In the genomic region with DNA sequence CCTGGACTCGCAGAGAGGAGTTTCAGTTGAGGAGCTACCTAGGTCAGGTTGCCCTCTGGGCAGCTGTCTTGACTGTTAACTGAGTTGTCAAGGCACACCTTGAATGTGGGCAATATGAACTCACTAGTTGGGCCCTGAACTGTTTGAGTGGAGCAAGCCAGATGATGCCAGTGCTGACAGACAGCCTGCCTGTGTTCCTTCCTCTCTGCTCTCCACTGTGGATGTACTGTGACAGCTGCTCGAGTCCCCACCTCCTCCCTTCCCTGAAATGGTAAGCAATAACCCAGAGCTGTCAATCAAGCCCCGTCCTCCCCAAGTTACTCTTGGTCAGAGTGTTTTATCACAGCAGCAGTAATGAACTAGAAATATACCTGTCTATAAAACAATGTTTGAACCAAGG, we compare ENCODE assay signal across 27 mouse cellular contexts.
"Had no signal": no experiment of that assay in that cellular context is flagged by ENCODE, and none has a peak within 500 bp of the region (broad histone marks: within the 10 kb centered on the region; RNA-seq: fewer than 3 reads in every experiment).

No protein-coding gene starts in this region.

- H3K27ac ChIP-seq: heart, adult 2 months; heart, embryonic 13.5 days; heart, embryonic 15.5 days; hindbrain, embryonic 13.5 days; hindbrain, embryonic 15.5 days; hindbrain, postnatal 0 days; kidney, postnatal 0 days; limb, embryonic 12.5 days; liver, embryonic 13.5 days; liver, embryonic 15.5 days had no signal

- H3K36me3 ChIP-seq: liver, embryonic 13.5 days; liver, embryonic 15.5 days had no signal

- H3K27me3 ChIP-seq: heart, embryonic 15.5 days; hindbrain, embryonic 13.5 days; hindbrain, embryonic 15.5 days; kidney, embryonic 15.5 days; limb, embryonic 12.5 days; liver, embryonic 13.5 days; liver, embryonic 15.5 days had no signal

- DNase-seq: gastrocnemius, postnatal 25 days; heart, adult 11 months; heart, adult 2 months; heart, postnatal 14 days; heart, postnatal 36 days; kidney, adult 11 months; kidney, adult 2 months; kidney, adult 9 months; kidney, postnatal 14 days; kidney, postnatal 36 days; layer of hippocampus, adult 9-11 months; layer of hippocampus, postnatal 36 days; left cerebral cortex, postnatal 4 days; liver; liver, embryonic 13.5 days had no signal

- H3K4me3 ChIP-seq: heart, adult 2 months; heart, embryonic 13.5 days; heart, embryonic 15.5 days; hindbrain, embryonic 13.5 days; hindbrain, embryonic 15.5 days; kidney, embryonic 15.5 days; limb, embryonic 12.5 days; liver, embryonic 13.5 days; liver, embryonic 15.5 days had no signal

- H3K9ac ChIP-seq: heart, embryonic 13.5 days; heart, embryonic 15.5 days; hindbrain, embryonic 13.5 days; hindbrain, embryonic 15.5 days; kidney, embryonic 15.5 days; limb, embryonic 12.5 days; liver, embryonic 13.5 days; liver, embryonic 15.5 days had no signal

- H3K4me2 ChIP-seq: heart, embryonic 11.5 days; heart, embryonic 13.5 days; heart, embryonic 15.5 days; hindbrain, embryonic 13.5 days; hindbrain, embryonic 15.5 days; kidney, embryonic 15.5 days; limb, embryonic 12.5 days; liver, embryonic 11.5 days; liver, embryonic 13.5 days; liver, embryonic 15.5 days had no signal

- H3K9me3 ChIP-seq: heart, embryonic 13.5 days; heart, embryonic 15.5 days; hindbrain, embryonic 13.5 days; hindbrain, embryonic 15.5 days; kidney, embryonic 15.5 days; limb, embryonic 12.5 days; liver, embryonic 13.5 days; liver, embryonic 15.5 days had no signal

- H3K4me1 ChIP-seq: heart, embryonic 13.5 days; heart, embryonic 15.5 days; limb, embryonic 12.5 days; liver, embryonic 13.5 days; liver, embryonic 15.5 days had no signal

- ATAC-seq: hindbrain, postnatal 0 days; intestine, embryonic 16.5 days had no signal
